Mouse (Mus musculus) gastrocnemius, postnatal 10 days (tissue): ENCODE results near the gene Tmem132b. TPM values are rescaled to one million over a fixed set of nuclear protein-coding genes. Genes with fewer than 3 reads are reported as not detected.

Source experiments
- DNase-seq: peaks from one replicate; pipeline ENCODE4 v3.0.0; 2021; ENCODE audit warnings: mixed read lengths
- total RNA-seq, 2 experiments: library from RNA; stranded (reverse); gene quantifications; 2 replicates each; pipeline ENCODE4 v1.2.3; 2021

The Tmem132b gene
- total RNA-seq, 2 experiments from 2014 or later: 0.21 to 0.56 TPM

DNA sequence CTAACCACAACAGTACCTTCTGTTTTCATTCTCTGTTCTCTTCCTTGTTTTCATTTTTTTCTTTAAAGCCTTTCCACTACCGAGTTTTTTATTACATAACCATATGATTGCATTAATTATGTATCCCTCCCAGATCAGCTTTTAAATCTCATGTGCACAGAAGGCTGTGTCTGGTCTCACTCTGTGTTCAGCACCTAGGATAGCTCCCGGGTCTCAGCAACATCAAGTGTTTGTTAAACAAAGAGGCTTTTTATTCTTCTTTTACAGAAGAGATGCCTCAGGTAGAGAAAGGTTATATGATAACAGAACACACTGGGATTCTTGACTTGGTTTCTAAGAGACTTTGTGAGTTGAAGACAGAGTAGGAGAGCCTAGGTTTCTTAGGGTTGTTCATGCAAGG, 241.2 kb downstream of the Tmem132b start:
- no peak for DNase-seq

DNA sequence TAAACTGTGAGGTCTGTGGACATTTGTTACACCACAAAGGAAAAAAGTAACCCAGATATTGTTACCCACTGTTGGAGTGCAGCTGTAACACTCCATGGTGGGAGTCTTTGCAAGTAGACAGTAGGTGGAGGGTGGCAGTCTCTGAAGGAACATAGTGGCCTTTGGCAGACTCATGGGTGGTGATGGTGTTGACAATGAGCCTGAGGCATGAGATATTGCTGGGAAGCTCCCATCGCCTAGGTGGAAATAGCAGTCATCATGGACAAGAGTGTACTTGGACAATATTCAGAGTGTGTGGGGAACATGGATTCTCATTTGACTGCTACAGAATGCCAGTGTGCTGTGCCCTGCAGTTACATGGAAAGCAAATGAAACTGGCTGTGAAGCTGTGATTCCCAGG, 248.8 kb downstream of the Tmem132b start:
- DNase-seq: no peak

DNA sequence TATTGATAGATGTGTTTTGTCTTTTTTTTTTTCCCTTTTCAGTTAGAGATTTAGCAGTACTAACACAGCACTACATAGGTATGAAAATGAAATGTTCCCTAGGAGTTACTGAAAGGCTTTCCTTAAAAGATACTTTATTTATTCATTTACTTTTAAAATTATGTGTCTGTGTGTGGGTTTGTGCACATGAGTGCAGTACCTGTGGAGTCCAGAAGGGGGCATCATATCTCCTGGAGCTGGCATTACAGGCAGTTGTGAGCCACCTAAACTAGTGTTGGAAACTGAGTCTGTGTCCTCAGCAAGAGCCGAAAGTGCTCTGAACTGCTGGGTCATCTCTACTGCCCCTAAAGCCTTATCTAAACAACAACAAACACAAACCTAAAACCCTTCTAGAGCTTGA, 261.1 kb downstream of the Tmem132b start:
- DNase-seq: no peak

DNA sequence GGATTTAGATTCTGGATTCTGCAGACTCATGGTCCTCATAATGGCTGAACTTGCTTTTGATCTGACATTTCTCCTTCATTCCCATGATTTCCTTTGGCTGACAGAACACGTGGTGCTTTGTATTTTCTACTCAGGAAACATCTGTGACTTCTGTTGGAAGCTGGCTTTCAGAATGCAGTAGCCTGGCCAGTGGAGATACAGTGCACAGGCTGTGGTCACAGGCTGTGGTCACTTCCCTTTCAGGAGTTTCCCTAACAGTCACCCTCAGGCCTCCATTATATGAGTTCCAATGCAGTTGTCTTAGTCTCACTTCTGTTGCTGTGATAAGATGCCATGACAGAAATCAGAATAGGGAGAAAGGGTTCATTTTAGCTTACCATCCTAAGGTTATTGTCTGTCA, 262.7 kb downstream of the Tmem132b start:
- DNase-seq: no peak

DNA sequence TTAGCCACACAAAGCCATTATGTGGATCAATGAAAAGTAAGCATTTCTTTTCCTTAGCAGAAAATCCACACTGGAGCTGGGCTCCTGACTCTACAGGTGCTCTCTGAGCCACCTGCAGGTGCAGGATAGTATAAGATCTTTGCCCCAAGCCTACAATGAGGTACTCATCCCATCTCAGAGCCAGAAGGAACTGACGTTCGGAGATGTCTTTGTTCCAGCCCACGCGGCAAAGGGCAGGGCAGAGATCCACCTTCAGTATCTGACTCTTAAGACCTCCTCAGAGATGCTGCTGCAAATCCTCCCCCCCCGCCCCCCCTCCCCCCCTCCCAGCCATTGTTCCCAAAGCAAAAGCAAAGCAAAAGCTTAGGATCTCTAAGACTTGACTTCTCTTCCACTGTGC, 268.0 kb downstream of the Tmem132b start:
- no peak for DNase-seq

DNA sequence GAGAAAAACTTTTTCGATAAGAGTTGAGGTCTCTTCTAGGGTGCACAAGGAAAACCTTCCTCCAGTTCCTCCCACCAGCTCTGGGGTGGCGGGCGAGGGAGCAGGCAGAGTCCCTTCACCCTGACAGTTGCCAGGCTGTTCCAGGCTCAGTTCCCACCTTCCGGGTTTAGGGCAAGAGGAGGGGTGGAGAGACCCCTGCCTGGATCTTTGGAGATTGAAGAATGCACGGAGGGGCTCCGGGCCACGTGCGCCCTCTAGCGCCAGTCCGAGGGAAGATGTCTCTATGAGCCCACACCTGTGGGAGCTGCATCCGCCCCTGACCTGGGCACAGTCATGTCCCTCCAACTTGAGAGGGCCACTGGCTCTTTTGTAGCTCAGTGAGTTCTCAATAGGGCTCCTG, 268.5 kb downstream of the Tmem132b start:
- DNase-seq: peak; percentile 5

DNA sequence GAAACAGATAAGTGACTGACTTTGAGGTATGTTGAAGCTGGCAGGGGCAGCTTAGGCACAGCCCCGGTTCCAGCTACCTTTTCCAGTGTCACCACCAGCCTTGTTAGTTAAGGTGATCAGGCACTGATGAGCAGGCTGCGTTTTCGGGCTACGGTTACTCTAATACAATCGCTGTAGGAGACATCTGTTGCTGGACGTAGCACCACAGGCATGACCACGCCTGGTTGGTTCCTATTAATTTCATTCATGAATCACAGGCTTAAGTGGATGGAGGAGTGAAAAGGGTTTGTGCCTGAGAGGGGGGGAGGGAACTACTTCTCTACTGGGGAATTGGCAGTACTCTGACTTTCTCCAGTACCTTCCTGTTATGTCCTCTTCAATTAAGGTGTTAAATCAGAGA, 271.2 kb downstream of the Tmem132b start:
- DNase-seq: no peak

DNA sequence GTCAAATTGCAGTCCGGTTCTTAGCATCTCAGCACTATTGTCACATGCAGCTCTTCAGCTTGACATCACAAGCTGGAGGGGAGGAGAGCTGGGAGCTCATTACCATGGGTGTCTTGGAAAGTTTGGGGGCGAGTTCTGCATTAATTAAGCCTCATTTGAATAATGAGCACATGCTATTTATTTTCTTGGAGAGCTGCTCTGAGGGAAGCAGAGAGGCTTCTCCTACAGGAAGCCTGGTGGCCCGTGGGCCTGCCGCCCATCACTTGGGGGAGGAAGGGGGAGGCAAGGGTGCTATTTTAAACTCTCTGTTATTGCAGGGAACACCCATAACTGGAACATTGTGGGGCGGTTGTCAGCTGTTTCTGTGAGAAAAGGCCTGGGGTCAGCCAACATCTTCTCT, 273.8 kb downstream of the Tmem132b start:
- no peak for DNase-seq

DNA sequence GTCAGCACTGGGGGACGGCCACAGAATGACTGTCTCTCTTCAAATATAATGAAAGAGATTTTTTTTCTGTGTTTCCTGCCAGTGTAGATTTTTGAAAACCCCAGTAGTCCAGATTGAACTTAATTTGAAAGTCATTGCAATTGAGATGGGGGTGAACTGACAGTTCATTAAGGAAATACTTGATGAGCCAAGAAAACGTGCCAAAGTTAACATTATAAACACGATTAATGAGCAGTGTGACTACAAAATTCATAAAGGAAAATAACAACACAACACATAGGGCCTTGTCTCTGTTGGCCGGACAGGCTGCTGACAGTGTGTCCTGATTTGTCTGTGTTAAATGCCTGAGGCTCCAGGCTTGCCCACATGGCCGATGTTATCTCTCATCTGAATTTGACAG, 276.3 kb downstream of the Tmem132b start:
- DNase-seq: no peak

DNA sequence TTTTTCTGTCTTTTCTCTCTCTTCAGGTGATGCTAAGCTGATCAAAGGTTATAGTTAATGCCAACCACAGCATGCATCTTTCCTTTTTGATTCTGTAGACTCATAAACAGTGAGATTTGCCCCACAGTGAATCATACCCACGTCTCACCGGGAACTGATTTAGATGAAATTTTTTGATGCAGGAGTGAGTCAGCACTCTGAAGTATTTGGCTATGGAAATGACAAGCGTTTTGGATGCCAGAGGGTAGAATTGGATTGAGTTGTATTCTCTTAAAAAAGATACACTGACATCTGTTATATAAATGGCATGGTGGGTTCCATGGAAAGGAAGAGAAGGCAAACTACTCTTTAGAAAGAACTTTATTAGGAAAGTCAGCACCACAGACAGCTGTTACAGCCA, 297.8 kb downstream of the Tmem132b start:
- no peak for DNase-seq

DNA sequence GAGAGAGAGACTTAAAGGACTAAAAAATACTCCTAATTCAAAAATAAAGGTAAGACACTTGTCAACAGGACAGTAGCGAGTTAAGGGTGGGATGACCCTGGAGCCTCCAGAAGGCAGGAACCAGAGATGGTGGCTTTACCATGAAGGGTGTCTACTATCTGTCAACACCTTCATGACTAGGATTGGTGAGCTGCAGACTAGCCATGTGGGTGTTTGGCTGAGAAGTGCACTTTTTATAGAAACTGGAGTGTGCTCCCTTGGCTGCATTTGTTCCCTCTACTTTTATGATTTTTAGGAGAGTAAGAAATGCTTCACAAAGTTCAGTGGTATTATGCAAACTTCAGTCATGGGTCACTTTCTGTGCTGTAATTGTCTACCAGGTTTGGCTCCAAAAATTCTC, 304.3 kb downstream of the Tmem132b start:
- DNase-seq: no peak

DNA sequence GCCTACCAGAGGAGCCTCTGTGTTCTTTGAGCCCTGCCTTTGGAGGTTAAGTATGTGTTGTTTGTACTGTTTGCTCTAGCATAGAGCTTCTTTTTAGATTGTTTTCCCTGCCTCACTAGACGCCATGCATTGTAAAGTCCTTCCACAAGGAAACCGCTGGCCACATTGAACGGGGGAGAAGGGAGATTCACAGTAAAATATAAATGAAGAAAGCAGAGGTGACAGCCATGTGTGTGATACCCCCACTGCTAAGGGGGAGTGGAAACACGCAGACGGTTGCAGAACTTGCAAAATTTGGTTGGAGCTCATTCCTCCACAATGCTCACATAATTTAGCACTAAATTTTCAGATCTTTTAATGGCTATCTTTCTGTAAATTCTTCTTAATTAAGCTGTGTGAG, 305.2 kb downstream of the Tmem132b start:
- no peak for DNase-seq

Other genes with a start within 250 kb of the Tmem132b start
- 10 to 100 TPM; 49.8 to 58.0 TPM for gene Scarb1, start 190.7 kb upstream of the Tmem132b start, total RNA-seq
- under 1 TPM; 0.19 to 0.36 TPM for gene Gm10382, start 142.5 kb upstream of the Tmem132b start, total RNA-seq
- 100 to 1,000 TPM; 703 to 712 TPM for gene Ubc, start 141.6 kb upstream of the Tmem132b start, total RNA-seq
- gene Dhx37, start 97.7 kb upstream of the Tmem132b start, total RNA-seq: 1 to 10 TPM; 3.7 to 4.6 TPM
- gene Bri3bp, start 90.2 kb upstream of the Tmem132b start, total RNA-seq: 1 to 10 TPM; 7.6 to 8.0 TPM
- gene Aacs, start 56.0 kb upstream of the Tmem132b start, total RNA-seq: 1 to 10 TPM; 5.1 to 6.6 TPM